Mouse (Mus musculus): Measurements from ENCODE around the gene Scrn2. TPM values are rescaled to one million over a fixed set of nuclear protein-coding genes. Genes with fewer than 3 reads are reported as not detected.
A peak's percentile ranks its signal among the peaks of the same experiment; 100 is the strongest.

Scrn2 gene
- polyA plus RNA-seq, 1 experiment from 2014 or later, result 19.7 TPM

DNA sequence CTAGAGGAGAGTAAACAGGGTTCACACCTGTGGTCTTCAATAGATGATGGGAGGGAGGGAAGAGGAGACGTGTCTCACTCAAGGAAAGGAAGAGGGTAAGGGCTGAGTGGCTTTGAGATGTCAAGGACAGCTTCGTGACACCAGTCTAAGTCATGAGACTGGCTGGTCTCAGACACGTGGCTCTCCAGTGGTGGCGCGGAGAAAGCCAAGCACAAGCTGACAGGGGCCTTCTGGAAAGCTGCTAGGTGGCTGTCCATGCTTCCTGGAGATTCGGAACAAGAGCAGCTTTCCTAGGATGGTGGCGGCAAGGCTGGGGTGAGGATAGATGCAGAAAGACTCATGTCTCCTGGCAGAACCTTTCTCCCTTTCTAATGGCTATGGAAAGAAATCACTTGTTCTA, 9.1 kb downstream of the Scrn2 start:
- no peak for ATAC-seq (ENCODE audit: insufficient number of reproducible peaks, insufficient read depth, low FRiP score, low read depth)
- no peaks in the 10 kb centered on the region for H3K36me3 ChIP-seq (ENCODE audit: control insufficient read depth, insufficient read depth, low read length)
- no peaks in the 10 kb centered on the region for H3K9me3 ChIP-seq (ENCODE audit: control insufficient read depth, low read depth, low read length)
- H3K9ac ChIP-seq (replicated peaks; ENCODE audit: low read depth, low read length), result no peak overlapping the region
- H3K27ac ChIP-seq (ENCODE audit: low read length), result no peak overlapping the region
- no peak overlapping the region for H3K4me2 ChIP-seq (replicated peaks; ENCODE audit: low read depth, low read length)
- peaks cover 4% of the 10 kb centered on the region; the same call in 1 of the 2 replicates for H3K4me1 ChIP-seq (ENCODE audit: control insufficient read depth, insufficient read depth, low read length)
- WGBS, result 58% methylated on average over 7 of the region's 7 CpGs
- H3K4me3 ChIP-seq (ENCODE audit: low read depth, low read length), result no peak overlapping the region
- no peaks in the 10 kb centered on the region for H3K27me3 ChIP-seq (ENCODE audit: control insufficient read depth, insufficient read depth, low read length)

DNA sequence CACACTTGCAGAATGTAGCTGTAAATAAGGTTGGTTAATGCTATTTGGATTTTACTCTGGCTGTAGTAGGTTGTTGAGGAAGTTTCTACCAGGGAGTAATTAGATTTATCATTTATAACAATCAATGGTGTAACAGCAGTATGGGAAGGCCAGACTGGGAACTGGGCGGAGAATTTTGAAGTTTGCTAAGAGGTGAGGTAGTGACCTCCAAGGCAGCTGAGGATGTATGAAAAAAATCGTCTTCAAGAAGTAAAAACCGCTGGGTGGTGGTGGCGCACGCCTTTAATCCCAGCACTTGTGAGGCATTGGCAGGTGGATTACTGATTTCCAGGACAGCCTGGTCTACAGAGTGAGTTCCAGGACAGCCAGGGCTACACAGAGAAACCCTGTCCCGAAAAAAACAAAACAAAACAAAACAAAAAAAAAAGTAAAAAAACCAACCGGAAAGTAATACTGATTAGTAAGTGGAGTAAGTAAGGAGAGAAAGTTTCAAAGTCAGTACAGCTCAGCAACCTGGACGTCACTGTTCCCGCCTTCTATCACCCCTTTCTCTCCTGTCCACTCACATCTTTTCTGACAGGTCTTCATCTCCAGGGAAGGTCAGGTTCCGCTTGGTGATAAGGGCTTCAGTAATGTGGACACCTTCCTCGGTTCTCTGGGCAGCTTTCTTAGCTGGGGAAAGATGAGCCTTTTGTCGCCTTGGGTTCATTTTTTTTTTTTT, 10.7 kb downstream of the Scrn2 start:
- Histone ChIP-seq H3K4me1 (ENCODE audit: control insufficient read depth, insufficient read depth, low read length) (peaks cover 4% of the 10 kb centered on the region; the same call in 1 of the 2 replicates), H3K27ac (ENCODE audit: low read length) (no peak overlapping the region), H3K36me3 (ENCODE audit: control insufficient read depth, insufficient read depth, low read length) (no peaks in the 10 kb centered on the region; the same call in 1 of the 2 replicates), H3K9me3 (ENCODE audit: control insufficient read depth, low read depth, low read length) (no peaks in the 10 kb centered on the region), H3K9ac (replicated peaks; ENCODE audit: low read depth, low read length) (no peak overlapping the region), H3K4me3 (ENCODE audit: low read depth, low read length) (peak overlapping the region; percentile 82), H3K27me3 (ENCODE audit: control insufficient read depth, insufficient read depth, low read length) (no peaks in the 10 kb centered on the region), H3K4me2 (replicated peaks; ENCODE audit: low read depth, low read length) (peak overlapping the region; percentile 63)
- WGBS, result 41% methylated on average over 12 of the region's 12 CpGs
- ATAC-seq (ENCODE audit: insufficient number of reproducible peaks, insufficient read depth, low FRiP score, low read depth), result no peak

DNA sequence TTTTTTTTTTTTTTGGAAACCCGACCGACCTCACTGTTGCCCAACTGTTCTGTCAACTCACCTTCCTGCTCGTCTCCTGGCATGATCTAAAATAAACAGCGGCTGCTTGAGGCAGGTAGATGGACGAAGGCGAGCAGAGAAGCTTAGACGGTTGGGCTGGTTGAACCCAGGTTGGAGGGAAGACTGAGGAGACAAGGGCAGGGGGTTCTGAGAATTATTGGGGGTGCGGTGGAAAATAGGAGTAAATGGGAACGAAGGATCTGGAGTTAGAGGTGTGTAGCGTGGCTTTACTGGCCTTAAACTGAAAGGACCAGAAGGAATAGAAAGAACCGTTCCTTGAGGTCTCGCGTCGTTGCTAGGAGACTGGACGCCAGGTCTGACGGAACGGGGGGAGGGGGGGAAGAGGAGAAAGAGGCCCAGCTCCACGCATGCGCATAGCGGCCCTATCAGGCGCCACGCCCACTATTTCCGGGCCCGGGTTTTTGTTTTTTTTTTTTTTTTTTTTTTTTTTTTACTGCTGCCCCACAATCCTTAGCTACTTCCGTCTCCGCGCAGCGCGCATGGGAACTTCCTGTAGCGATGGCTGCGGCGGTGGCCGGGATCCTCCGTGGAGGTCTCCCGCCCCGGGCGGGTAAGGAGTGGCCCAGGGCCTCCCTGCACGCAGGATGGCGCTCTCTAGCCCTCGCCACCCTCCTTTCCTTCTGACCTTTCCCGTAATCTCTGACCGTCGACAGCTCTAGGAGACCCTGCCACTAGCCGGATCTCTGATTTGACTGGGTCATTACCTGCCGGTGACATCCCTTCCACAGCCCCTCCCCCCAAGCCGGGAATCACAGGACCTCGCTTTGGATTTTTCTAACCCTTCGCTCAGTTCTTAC, 11.5 kb downstream of the Scrn2 start, which contains the start of the genes Lrrc46 and Mrpl10:
Gene Lrrc46 (minus strand): TSS at position 386 of the 878 bp plus-strand sequence.
Gene Mrpl10 (plus strand): TSS at position 539 of the 878 bp plus-strand sequence.
- Histone ChIP-seq H3K4me3 (ENCODE audit: low read depth, low read length) (peak within 1 kb of the TSS; percentile 82), H3K4me1 (ENCODE audit: control insufficient read depth, insufficient read depth, low read length) (peaks cover 4% of the 10 kb centered on the region; the same call in 1 of the 2 replicates), H3K27me3 (ENCODE audit: control insufficient read depth, insufficient read depth, low read length) (no peaks in the 10 kb centered on the region), H3K36me3 (ENCODE audit: control insufficient read depth, insufficient read depth, low read length) (no peaks in the 10 kb centered on the region; the same call in 1 of the 2 replicates), H3K9me3 (ENCODE audit: control insufficient read depth, low read depth, low read length) (no peaks in the 10 kb centered on the region), H3K9ac (replicated peaks; ENCODE audit: low read depth, low read length) (peak within 1 kb of the TSS; percentile 73), H3K4me2 (replicated peaks; ENCODE audit: low read depth, low read length) (peak within 1 kb of the TSS; percentile 76), H3K27ac (ENCODE audit: low read length) (0 out of 2 replicates have a peak within 1 kb of the TSS, but pooled peaks have one; percentile 52)
- WGBS, result under 1% methylated on average over 41 of the region's 48 CpGs
- peak; percentile 92 for ATAC-seq (ENCODE audit: insufficient number of reproducible peaks, insufficient read depth, low FRiP score, low read depth)

DNA sequence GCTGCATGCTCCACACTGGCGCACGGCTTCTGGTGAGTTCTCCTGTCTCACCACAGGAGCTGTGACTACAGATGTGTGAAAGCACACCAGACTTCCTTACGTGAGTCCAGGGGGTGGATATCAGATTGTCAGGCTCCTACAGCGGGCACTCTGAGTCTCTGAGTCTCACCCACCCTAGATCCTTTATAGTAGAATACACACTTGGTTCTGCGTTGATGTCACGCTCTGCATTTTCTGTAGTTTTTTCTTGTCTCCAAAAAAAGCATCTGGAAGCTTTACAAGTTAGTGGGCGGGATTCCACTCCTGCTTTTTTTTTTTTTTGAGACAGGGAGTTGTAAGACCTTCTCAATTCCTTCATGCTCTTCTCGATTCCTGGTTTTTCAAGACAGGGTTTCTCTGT, 15.2 kb downstream of the Scrn2 start:
- Histone ChIP-seq H3K9ac (replicated peaks; ENCODE audit: low read depth, low read length) (no peak overlapping the region), H3K27ac (ENCODE audit: low read length) (no peak overlapping the region), H3K27me3 (ENCODE audit: control insufficient read depth, insufficient read depth, low read length) (no peaks in the 10 kb centered on the region), H3K36me3 (ENCODE audit: control insufficient read depth, insufficient read depth, low read length) (peaks cover 18% of the 10 kb centered on the region), H3K4me1 (ENCODE audit: control insufficient read depth, insufficient read depth, low read length) (peaks cover 4% of the 10 kb centered on the region; the same call in 1 of the 2 replicates), H3K4me3 (ENCODE audit: low read depth, low read length) (no peak overlapping the region), H3K9me3 (ENCODE audit: control insufficient read depth, low read depth, low read length) (no peaks in the 10 kb centered on the region), H3K4me2 (replicated peaks; ENCODE audit: low read depth, low read length) (no peak overlapping the region)
- no peak for ATAC-seq (ENCODE audit: insufficient number of reproducible peaks, insufficient read depth, low FRiP score, low read depth)
- 93% methylated on average over 8 of the region's 8 CpGs for WGBS

DNA sequence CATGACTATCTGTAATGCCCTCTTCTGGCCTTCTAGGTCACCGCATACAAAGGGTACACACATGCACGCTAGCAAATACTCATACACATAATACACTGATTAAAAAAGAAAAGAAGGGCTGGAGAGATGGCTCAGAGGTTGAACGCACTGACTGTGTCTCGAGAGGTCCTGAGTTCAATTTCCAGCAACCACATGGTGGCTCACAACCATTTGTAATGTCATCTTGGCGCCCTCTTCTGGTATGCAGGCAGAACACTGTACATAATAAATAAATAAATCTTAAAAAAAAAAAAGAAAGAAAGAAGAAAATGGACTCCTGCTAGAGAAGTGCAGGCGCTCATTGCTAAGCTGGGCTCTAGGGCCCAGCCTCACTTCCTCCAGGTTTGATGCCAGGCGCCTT, 16.1 kb downstream of the Scrn2 start:
- 83% methylated on average over 7 of the region's 7 CpGs for WGBS
- H3K4me1 ChIP-seq (ENCODE audit: control insufficient read depth, insufficient read depth, low read length), result peaks cover 8% of the 10 kb centered on the region; the same call in 1 of the 2 replicates
- H3K4me3 ChIP-seq (ENCODE audit: low read depth, low read length), result no peak overlapping the region
- H3K9ac ChIP-seq (replicated peaks; ENCODE audit: low read depth, low read length), result no peak overlapping the region
- no peaks in the 10 kb centered on the region for H3K9me3 ChIP-seq (ENCODE audit: control insufficient read depth, low read depth, low read length)
- H3K27me3 ChIP-seq (ENCODE audit: control insufficient read depth, insufficient read depth, low read length), result no peaks in the 10 kb centered on the region
- no peak overlapping the region for H3K4me2 ChIP-seq (replicated peaks; ENCODE audit: low read depth, low read length)
- no peak overlapping the region for H3K27ac ChIP-seq (ENCODE audit: low read length)
- ATAC-seq (ENCODE audit: insufficient number of reproducible peaks, insufficient read depth, low FRiP score, low read depth), result no peak
- peaks cover 18% of the 10 kb centered on the region for H3K36me3 ChIP-seq (ENCODE audit: control insufficient read depth, insufficient read depth, low read length)

DNA sequence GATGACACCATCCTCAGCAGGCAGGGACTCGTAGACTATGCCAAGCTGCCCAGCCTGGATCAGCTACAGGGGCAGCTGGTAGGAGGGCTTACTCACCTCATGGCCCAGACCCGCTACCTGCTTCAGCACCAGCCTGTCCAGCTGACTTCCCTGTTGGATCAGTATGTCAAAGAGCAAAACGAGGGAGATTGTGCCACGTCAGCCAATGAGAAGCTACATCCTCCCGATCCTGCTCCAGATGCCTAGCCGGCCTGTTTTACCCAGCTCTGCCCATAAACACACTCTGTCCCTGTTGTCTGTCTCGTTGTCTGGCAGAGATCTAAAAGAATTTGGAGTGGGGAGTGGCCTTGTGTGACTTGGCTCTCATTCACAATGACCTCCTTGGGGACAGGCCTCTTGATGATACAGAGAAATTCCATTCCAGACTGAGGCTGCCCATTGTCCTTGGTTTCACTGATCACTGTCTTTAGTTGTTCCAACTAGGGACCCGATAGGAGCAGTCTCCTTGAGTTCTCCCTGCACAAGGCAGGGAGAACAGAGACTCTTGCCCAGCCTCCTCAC, 18.4 kb downstream of the Scrn2 start:
- Histone ChIP-seq H3K36me3 (ENCODE audit: control insufficient read depth, insufficient read depth, low read length) (peaks cover 18% of the 10 kb centered on the region), H3K9me3 (ENCODE audit: control insufficient read depth, low read depth, low read length) (no peaks in the 10 kb centered on the region), H3K4me2 (replicated peaks; ENCODE audit: low read depth, low read length) (no peak overlapping the region), H3K27ac (ENCODE audit: low read length) (no peak overlapping the region), H3K4me1 (ENCODE audit: control insufficient read depth, insufficient read depth, low read length) (peaks cover 19% of the 10 kb centered on the region), H3K9ac (replicated peaks; ENCODE audit: low read depth, low read length) (no peak overlapping the region), H3K4me3 (ENCODE audit: low read depth, low read length) (no peak overlapping the region), H3K27me3 (ENCODE audit: control insufficient read depth, insufficient read depth, low read length) (no peaks in the 10 kb centered on the region)
- 80% methylated on average over 8 of the region's 8 CpGs for WGBS
- no peak for ATAC-seq (ENCODE audit: insufficient number of reproducible peaks, insufficient read depth, low FRiP score, low read depth)

DNA sequence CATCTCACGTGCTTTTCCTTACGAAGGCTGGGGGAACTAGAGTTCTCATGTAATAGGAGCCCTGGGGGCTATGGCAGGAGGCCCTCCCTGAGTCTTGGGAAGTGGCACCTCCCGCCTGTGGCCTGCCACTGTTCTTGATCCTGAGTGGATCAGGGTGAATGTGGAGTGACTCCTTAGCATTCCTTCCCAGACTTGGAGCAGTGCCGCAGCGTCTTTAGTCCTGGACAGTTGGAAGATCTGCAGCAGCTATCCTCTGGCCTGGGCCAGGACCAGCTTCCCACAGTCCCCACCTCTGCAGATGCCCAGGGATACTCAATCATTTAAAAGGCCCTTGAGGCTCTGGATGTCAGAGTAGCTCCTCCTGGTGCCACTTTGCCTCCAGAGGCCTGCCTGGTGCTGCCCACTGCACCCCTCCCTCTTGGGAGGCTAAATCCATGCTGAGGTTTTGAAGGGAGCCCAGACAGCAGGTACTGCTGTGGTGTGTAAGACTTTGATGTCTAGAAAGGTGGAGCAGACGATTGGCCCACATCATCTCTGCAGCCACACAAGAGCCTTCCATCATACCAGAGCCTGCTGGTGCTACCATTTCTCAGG, 19.9 kb downstream of the Scrn2 start:
- no peak for ATAC-seq (ENCODE audit: insufficient number of reproducible peaks, insufficient read depth, low FRiP score, low read depth)
- Histone ChIP-seq H3K4me1 (ENCODE audit: control insufficient read depth, insufficient read depth, low read length) (peaks cover 19% of the 10 kb centered on the region), H3K27ac (ENCODE audit: low read length) (no peak overlapping the region), H3K9me3 (ENCODE audit: control insufficient read depth, low read depth, low read length) (no peaks in the 10 kb centered on the region), H3K9ac (replicated peaks; ENCODE audit: low read depth, low read length) (no peak overlapping the region), H3K4me3 (ENCODE audit: low read depth, low read length) (no peak overlapping the region), H3K4me2 (replicated peaks; ENCODE audit: low read depth, low read length) (no peak overlapping the region), H3K36me3 (ENCODE audit: control insufficient read depth, insufficient read depth, low read length) (peaks cover 29% of the 10 kb centered on the region), H3K27me3 (ENCODE audit: control insufficient read depth, insufficient read depth, low read length) (no peaks in the 10 kb centered on the region)
- 71% methylated on average over 6 of the region's 6 CpGs for WGBS

Measured in stomach, embryonic 14.5 days (tissue).